Mouse (Mus musculus) liver, postnatal 0 days (tissue): ENCODE data around the gene Ttn. TPM values are rescaled to one million over a fixed set of nuclear protein-coding genes. Genes with fewer than 3 reads are reported as not detected.

Source experiments
- ATAC-seq: fragments of 200-750 bp; cut with Nextera tagmentation; 2 replicates; pipeline ENCODE4 v1.8.0; 2017; ENCODE audit warnings: mild to moderate bottlenecking, moderate library complexity
- DNase-seq: peaks from one replicate; pipeline ENCODE4 v3.0.0-alpha.2; 2016
- H3K27ac ChIP-seq: fragments of 300-500 bp; sonication (generic); 2 replicates; pipeline ENCODE4 v1.5.1; 2014; ENCODE audit warnings: antibody characterized with exemption, moderate library complexity, mild to moderate bottlenecking, low read depth
- H3K27me3 ChIP-seq: fragments of 300-500 bp; sonication (generic); 2 replicates; pipeline ENCODE4 v1.6.1; 2014; ENCODE audit warnings: low read length, control low read depth, mixed read lengths; ENCODE audit not compliant: insufficient read depth
- H3K36me3 ChIP-seq: fragments of 300-500 bp; sonication (generic); replicated peaks from 2 replicates; pipeline ENCODE4 v1.6.1; 2014; ENCODE audit warnings: mild to moderate bottlenecking, control low read depth, low read length, moderate library complexity, mixed read lengths; ENCODE audit not compliant: insufficient read depth
- H3K4me1 ChIP-seq: fragments of 300-500 bp; sonication (generic); 2 replicates; pipeline ENCODE4 v1.6.1; 2014; ENCODE audit warnings: antibody characterized with exemption, mild to moderate bottlenecking, control low read depth; ENCODE audit not compliant: insufficient read depth
- H3K4me2 ChIP-seq: fragments of 300-500 bp; sonication (generic); 2 replicates; pipeline ENCODE4 v1.6.1; 2014; ENCODE audit warnings: low read depth, mild to moderate bottlenecking, low read length, moderate library complexity, mixed read lengths
- H3K4me3 ChIP-seq: fragments of 300-500 bp; sonication (generic); 2 replicates; pipeline ENCODE4 v1.5.1; 2014; ENCODE audit warnings: low read depth, low read length
- H3K9ac ChIP-seq: fragments of 300-500 bp; sonication (generic); replicated peaks from 2 replicates; pipeline ENCODE4 v1.6.1; 2014; ENCODE audit warnings: mild to moderate bottlenecking, moderate library complexity
- H3K9me3 ChIP-seq: fragments of 300-500 bp; sonication (generic); 2 replicates; pipeline ENCODE4 v1.6.1; 2016; ENCODE audit warnings: mild to moderate bottlenecking, control low read depth, low read length, mixed read lengths
- CTCF ChIP-seq: sonication (generic); IDR thresholded peaks from 2 replicates; pipeline ENCODE4 v1.5.1; 2016; ENCODE audit warnings: antibody characterized with exemption, low read depth
- EP300 ChIP-seq: IDR thresholded peaks from 2 replicates; pipeline ENCODE4 v1.6.1; 2016; ENCODE audit warnings: antibody characterized with exemption, low read depth, mild to moderate bottlenecking
- WGBS: fragments of 180-500 bp; shearing (Covaris S2); extraction: QIAGEN DNeasy Blood & Tissue Kit; methylation state at CpG from one replicate; pipeline ENCODE4 v1.1.7; 2014; ENCODE audit not compliant: insufficient replicate concordance; 5-methylcytosine and 5-hydroxymethylcytosine counted together
- polyA plus RNA-seq: library from polyadenylated mRNA; unstranded; fragments of >200 nt; fragmentation: Nextera tagmentation; extraction: Ambion mirVana; gene quantifications from 2 replicates; pipeline ENCODE4 v1.2.1, GENCODE M21; 2015

Gene Ttn
- polyA plus RNA-seq, 1 experiment from 2014 or later, result 0.32 TPM

DNA sequence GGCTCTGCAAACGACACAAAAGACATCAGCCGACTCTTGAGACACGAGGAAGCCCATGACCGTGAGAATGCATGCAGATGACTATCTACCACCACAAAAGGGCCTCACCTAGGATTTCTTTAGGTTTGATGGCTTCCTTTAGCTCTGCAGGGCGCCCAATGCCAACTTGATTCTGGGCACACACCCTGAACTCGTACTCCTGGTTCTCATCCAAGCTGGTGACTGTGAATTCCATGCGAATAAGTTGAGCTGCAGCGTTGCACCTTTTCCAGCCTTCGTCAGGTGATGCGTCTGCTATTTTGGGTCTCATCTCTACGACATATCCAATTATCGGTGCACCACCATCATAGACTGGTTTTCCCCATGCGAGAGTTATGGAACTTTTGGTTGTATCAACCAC lies 217.8 kb downstream of the Ttn start:
- Histone ChIP-seq H3K4me1 (no peaks in the 10 kb centered on the region), H3K4me2 (no peak overlapping the region), H3K27me3 (no peaks in the 10 kb centered on the region), H3K27ac (no peak overlapping the region), H3K4me3 (no peak overlapping the region), H3K9me3 (peaks cover 3% of the 10 kb centered on the region; the same call in 1 of the 2 replicates), H3K36me3 (no peaks in the 10 kb centered on the region), H3K9ac (no peak overlapping the region)
- ATAC-seq, result no peak
- DNase-seq, result no peak
- WGBS, result 78% methylated on average over 13 of the region's 13 CpGs
- TF ChIP-seq CTCF, result no peak
- TF ChIP-seq EP300, result no peak

DNA sequence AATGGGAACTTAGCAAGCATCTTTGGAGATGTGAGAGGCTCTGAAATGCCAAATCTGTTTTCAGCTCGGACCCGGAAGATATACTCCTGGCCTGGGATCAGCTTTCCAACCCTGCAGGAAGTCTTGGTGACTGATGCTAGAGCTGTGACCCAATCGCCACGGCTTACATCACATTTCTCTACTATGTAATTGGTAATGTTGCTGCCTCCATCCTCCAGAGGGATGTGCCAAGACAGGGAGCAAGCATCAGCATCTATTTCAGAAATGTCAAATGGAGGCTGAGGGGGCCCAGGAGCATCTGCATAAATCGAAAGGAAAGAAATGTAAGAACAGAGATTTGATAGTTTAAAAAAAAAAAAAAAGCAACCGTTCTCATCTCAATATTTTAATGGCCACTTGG lies 220.2 kb downstream of the Ttn start:
- ATAC-seq (no peak), DNase-seq (no peak)
- Histone ChIP-seq H3K27ac (no peak overlapping the region), H3K36me3 (no peaks in the 10 kb centered on the region), H3K4me1 (no peaks in the 10 kb centered on the region), H3K9me3 (peaks cover 8% of the 10 kb centered on the region; the same call in 1 of the 2 replicates), H3K9ac (no peak overlapping the region), H3K27me3 (no peaks in the 10 kb centered on the region), H3K4me3 (no peak overlapping the region), H3K4me2 (no peak overlapping the region)
- TF ChIP-seq EP300, result no peak
- no peak for TF ChIP-seq CTCF
- 80% methylated on average over 6 of the region's 6 CpGs for WGBS

DNA sequence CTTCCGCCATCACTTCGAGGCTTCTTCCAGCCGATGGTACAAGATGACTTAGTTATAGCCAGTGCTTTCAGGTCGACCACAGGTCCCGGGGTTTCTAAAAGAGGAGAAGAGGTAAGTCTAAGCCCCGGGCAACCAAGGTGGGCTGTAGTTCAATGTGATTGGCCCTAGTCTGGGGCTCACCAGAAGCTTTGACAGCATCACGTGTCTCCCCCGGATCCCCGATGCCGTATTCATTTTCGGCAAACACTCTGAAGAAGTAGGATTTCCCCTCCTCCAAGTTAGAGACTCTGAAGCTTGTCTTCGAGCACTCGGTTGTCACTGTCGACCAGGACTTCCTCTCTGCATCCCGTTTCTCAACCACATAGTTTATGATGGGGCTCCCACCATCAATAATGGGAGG lies 225.9 kb downstream of the Ttn start:
- 85% methylated on average over 15 of the region's 15 CpGs for WGBS
- Histone ChIP-seq H3K4me1 (no peaks in the 10 kb centered on the region), H3K27ac (no peak overlapping the region), H3K9me3 (peaks cover 8% of the 10 kb centered on the region; the same call in 1 of the 2 replicates), H3K9ac (no peak overlapping the region), H3K27me3 (no peaks in the 10 kb centered on the region), H3K4me3 (no peak overlapping the region), H3K4me2 (no peak overlapping the region), H3K36me3 (no peaks in the 10 kb centered on the region)
- DNase-seq (no peak), ATAC-seq (no peak)
- no peak for TF ChIP-seq EP300
- TF ChIP-seq CTCF, result no peak

DNA sequence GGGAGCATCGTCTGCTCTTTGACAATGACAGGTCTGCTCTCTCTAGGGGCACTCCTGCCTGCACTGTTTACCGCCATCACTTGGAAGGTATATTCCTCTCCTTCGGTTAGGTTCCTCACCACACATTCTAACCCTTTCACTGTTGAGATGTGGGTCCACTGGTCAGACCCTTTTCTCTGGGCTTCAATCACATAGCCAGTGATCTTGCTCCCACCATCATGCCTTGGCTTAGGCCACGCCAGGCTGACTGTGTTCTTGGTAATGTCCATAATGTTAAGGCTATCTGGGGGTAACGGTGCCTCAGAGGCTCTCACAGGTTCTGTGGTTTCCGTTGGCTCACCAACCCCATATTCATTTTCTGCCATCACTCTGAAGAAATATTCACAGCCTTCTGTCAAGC lies 230.4 kb downstream of the Ttn start:
- ATAC-seq (no peak), DNase-seq (no peak)
- TF ChIP-seq EP300 (no peak), CTCF (no peak)
- peaks cover 6% of the 10 kb centered on the region; the same call in 1 of the 2 replicates for H3K9me3 ChIP-seq
- no peaks in the 10 kb centered on the region for H3K27me3 ChIP-seq
- H3K36me3 ChIP-seq, result no peaks in the 10 kb centered on the region
- no peaks in the 10 kb centered on the region for H3K4me1 ChIP-seq
- H3K9ac ChIP-seq, result no peak overlapping the region
- no peak overlapping the region for H3K4me3 ChIP-seq
- no peak overlapping the region for H3K27ac ChIP-seq
- no peak overlapping the region for H3K4me2 ChIP-seq
- 86% methylated on average over 6 of the region's 6 CpGs for WGBS

DNA sequence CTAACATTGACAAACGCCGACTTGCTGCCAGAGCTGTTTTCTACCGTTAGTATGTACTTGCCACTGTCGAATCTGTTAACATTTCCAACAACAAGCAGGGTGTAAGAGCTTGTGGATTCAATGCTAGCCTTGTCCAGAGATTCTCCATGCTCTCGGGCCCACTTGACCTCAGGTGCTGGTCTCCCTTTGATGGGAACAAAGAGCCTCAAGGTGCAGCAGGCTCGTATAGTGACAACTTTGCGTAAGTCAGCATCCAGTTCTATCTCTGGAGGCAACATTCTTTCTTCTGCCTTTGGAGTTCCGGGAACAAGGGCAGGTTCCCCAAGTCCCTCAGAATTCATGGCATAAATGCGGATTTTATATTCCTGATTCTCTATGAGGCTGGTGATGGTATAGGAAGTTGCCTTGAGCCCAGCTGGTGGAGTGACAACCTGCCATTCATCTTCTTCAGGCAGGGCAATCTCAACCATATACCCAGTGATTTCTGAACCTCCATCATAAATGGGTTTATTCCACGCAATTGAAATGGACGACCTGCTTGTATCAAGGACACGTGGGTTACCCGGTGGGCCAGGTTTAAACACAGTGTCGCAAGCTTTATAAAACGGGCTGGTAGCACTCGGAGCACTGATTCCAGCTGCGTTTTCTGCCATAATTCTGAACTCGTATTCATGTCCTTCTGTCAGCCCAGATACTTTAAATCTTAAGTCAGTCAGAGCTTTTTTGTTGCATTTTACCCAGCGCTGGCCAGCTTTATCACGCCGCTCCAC lies 232.8 kb downstream of the Ttn start:
- TF ChIP-seq CTCF, result no peak
- TF ChIP-seq EP300, result no peak
- 85% methylated on average over 21 of the region's 21 CpGs for WGBS
- Histone ChIP-seq H3K27me3 (no peaks in the 10 kb centered on the region), H3K27ac (no peak overlapping the region), H3K4me3 (no peak overlapping the region), H3K4me1 (no peaks in the 10 kb centered on the region), H3K9ac (no peak overlapping the region), H3K4me2 (no peak overlapping the region), H3K36me3 (no peaks in the 10 kb centered on the region), H3K9me3 (peaks cover 19% of the 10 kb centered on the region)
- DNase-seq (no peak), ATAC-seq (no peak)

DNA sequence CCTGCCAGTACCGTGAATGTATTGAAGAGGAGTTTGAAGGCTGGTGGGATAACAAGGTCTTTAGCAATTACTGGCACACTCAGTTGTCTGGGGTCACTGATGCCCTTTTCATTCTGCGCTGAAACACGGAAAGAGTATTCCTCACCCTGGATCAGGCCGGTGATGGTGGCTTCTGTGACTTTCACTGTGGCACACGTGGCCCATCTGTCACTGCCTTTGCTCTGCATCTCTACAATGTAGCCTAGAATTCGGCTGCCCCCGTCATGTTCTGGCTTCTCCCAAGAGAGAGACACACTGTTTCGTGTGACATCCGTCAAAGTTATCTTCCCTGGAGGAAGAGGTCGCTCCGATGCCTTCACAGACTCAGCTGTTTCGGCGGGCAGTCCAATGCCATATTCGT lies 233.7 kb downstream of the Ttn start:
- Histone ChIP-seq H3K4me3 (no peak overlapping the region), H3K27ac (no peak overlapping the region), H3K27me3 (no peaks in the 10 kb centered on the region), H3K36me3 (no peaks in the 10 kb centered on the region), H3K4me1 (no peaks in the 10 kb centered on the region), H3K4me2 (no peak overlapping the region), H3K9me3 (peaks cover 19% of the 10 kb centered on the region), H3K9ac (no peak overlapping the region)
- no peak for DNase-seq
- TF ChIP-seq CTCF (no peak), EP300 (no peak)
- no peak for ATAC-seq
- WGBS, result 83% methylated on average over 14 of the region's 14 CpGs
